Mouse (Mus musculus) liver, postnatal 0 days (tissue): Measurements from ENCODE around the gene Chst4. TPM values are rescaled to one million over a fixed set of nuclear protein-coding genes. Genes with fewer than 3 reads are reported as not detected.

Experiments
- ATAC-seq: fragments of 200-750 bp; cut with Nextera tagmentation; 2 replicates; pipeline ENCODE4 v1.8.0; 2017; ENCODE audit warnings: mild to moderate bottlenecking, moderate library complexity
- DNase-seq: peaks from one replicate; pipeline ENCODE4 v3.0.0-alpha.2; 2016
- H3K27ac ChIP-seq: fragments of 300-500 bp; sonication (generic); 2 replicates; pipeline ENCODE4 v1.5.1; 2014; ENCODE audit warnings: antibody characterized with exemption, moderate library complexity, mild to moderate bottlenecking, low read depth
- H3K27me3 ChIP-seq: fragments of 300-500 bp; sonication (generic); 2 replicates; pipeline ENCODE4 v1.6.1; 2014; ENCODE audit warnings: low read length, control low read depth, mixed read lengths; ENCODE audit not compliant: insufficient read depth
- H3K36me3 ChIP-seq: fragments of 300-500 bp; sonication (generic); replicated peaks from 2 replicates; pipeline ENCODE4 v1.6.1; 2014; ENCODE audit warnings: mild to moderate bottlenecking, control low read depth, low read length, moderate library complexity, mixed read lengths; ENCODE audit not compliant: insufficient read depth
- H3K4me1 ChIP-seq: fragments of 300-500 bp; sonication (generic); 2 replicates; pipeline ENCODE4 v1.6.1; 2014; ENCODE audit warnings: antibody characterized with exemption, mild to moderate bottlenecking, control low read depth; ENCODE audit not compliant: insufficient read depth
- H3K4me2 ChIP-seq: fragments of 300-500 bp; sonication (generic); 2 replicates; pipeline ENCODE4 v1.6.1; 2014; ENCODE audit warnings: low read depth, mild to moderate bottlenecking, low read length, moderate library complexity, mixed read lengths
- H3K4me3 ChIP-seq: fragments of 300-500 bp; sonication (generic); 2 replicates; pipeline ENCODE4 v1.5.1; 2014; ENCODE audit warnings: low read depth, low read length
- H3K9ac ChIP-seq: fragments of 300-500 bp; sonication (generic); replicated peaks from 2 replicates; pipeline ENCODE4 v1.6.1; 2014; ENCODE audit warnings: mild to moderate bottlenecking, moderate library complexity
- H3K9me3 ChIP-seq: fragments of 300-500 bp; sonication (generic); 2 replicates; pipeline ENCODE4 v1.6.1; 2016; ENCODE audit warnings: mild to moderate bottlenecking, control low read depth, low read length, mixed read lengths
- CTCF ChIP-seq: sonication (generic); IDR thresholded peaks from 2 replicates; pipeline ENCODE4 v1.5.1; 2016; ENCODE audit warnings: antibody characterized with exemption, low read depth
- EP300 ChIP-seq: IDR thresholded peaks from 2 replicates; pipeline ENCODE4 v1.6.1; 2016; ENCODE audit warnings: antibody characterized with exemption, low read depth, mild to moderate bottlenecking
- WGBS: fragments of 180-500 bp; shearing (Covaris S2); extraction: QIAGEN DNeasy Blood & Tissue Kit; methylation state at CpG from one replicate; pipeline ENCODE4 v1.1.7; 2014; ENCODE audit not compliant: insufficient replicate concordance; 5-methylcytosine and 5-hydroxymethylcytosine counted together
- polyA plus RNA-seq: library from polyadenylated mRNA; unstranded; fragments of >200 nt; fragmentation: Nextera tagmentation; extraction: Ambion mirVana; gene quantifications from 2 replicates; pipeline ENCODE4 v1.2.1, GENCODE M21; 2015

Gene Chst4
- polyA plus RNA-seq, 1 experiment from 2014 or later: 0.13 TPM

DNA sequence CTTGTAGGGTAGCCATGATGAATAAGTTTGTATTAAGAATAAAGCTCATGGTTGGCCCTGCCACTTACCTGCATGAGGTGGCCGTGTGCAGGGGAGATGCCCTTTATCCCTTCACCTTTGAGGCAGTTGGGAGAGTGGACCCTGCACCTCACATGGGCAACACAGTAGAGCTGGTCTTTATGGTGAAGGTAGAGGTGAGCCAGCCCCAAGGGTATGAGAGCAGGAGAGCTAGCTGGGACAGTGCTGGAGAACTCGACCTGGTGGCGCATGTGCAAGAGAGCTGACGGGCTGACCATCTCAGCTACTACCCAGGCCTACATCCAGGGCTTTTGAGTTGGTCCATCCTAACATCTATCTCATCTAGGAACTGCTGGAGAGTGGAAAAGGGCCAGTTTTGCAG is 26.1 kb upstream of the Chst4 start:
- WGBS: 78% methylated on average over 4 of the region's 4 CpGs
- DNase-seq (no peak), ATAC-seq (no peak)
- peaks cover 5% of the 10 kb centered on the region; the same call in 1 of the 2 replicates for H3K9me3 ChIP-seq
- no peaks in the 10 kb centered on the region for H3K4me1 ChIP-seq
- no peak overlapping the region for H3K9ac ChIP-seq
- H3K27ac ChIP-seq: no peak overlapping the region
- no peaks in the 10 kb centered on the region for H3K36me3 ChIP-seq
- no peak for TF ChIP-seq CTCF
- TF ChIP-seq EP300: no peak
- no peak overlapping the region for H3K4me3 ChIP-seq
- H3K4me2 ChIP-seq: no peak overlapping the region
- H3K27me3 ChIP-seq: no peaks in the 10 kb centered on the region

DNA sequence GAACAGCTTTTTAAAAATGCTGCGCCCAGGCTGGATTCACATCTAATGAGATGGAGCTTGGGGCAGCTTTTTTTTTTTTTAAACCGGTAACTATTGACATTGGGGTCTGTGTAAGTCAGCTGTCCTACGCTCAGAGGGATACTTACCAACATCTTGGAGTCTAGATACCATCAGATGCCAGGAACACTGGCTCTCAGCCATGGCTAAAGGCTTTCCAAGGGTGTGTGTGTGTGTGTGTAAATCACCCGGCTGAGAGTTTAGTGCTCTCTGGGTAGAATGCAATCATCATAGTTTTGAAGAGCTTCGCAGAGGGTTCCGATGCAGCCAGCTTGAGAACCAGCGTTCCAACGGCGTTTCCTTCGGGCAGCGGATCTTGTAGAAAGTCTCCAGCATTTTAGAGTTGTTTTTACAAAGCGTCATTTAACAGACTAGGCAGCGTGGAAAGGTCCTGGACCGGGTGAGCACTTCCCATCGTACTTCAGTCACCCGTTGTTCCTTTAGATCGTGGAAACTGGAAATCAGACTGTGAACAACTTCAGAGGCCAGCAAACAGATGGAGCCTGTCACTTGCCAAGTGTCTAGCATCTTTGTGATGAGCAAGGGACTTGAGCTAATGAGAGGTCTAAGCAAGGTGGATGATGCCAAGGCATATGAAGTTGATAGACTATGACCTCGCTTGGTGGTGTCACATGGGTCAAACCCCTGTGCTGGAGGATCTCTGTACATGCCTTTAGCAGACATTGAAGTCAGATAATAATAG is 25.2 kb upstream of the Chst4 start:
- Histone ChIP-seq H3K36me3 (no peaks in the 10 kb centered on the region), H3K4me1 (no peaks in the 10 kb centered on the region), H3K27me3 (no peaks in the 10 kb centered on the region), H3K4me3 (no peak overlapping the region), H3K9me3 (peaks cover 5% of the 10 kb centered on the region; the same call in 1 of the 2 replicates), H3K4me2 (no peak overlapping the region), H3K27ac (no peak overlapping the region), H3K9ac (no peak overlapping the region)
- DNase-seq (no peak), ATAC-seq (no peak)
- 88% methylated on average over 18 of the region's 18 CpGs for WGBS
- TF ChIP-seq CTCF: no peak
- TF ChIP-seq EP300: no peak

DNA sequence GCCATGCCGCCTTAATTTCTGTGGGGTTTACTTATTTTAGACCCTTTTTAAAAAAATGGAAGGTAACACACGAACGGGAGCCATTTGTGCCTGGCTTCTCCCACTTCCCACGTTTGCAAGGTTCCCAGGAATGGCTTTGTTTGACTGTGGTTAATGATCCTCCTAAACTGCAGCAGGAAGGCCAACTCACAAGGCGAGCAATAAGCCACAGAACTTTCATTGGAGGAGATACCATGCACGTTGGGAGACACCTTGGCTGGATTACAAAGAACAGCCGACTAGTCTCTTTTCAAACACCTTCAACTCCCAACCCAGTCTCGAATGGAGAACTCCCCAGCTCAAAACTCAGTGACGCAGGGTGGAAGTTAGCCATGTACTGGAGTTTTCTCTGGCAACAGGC is 24.6 kb upstream of the Chst4 start:
- Histone ChIP-seq H3K27ac (no peak overlapping the region), H3K4me3 (no peak overlapping the region), H3K9ac (no peak overlapping the region), H3K9me3 (peaks cover 5% of the 10 kb centered on the region; the same call in 1 of the 2 replicates), H3K4me2 (no peak overlapping the region), H3K36me3 (no peaks in the 10 kb centered on the region), H3K4me1 (no peaks in the 10 kb centered on the region), H3K27me3 (no peaks in the 10 kb centered on the region)
- no peak for ATAC-seq
- TF ChIP-seq EP300 (no peak), CTCF (no peak)
- WGBS: 48% methylated on average over 9 of the region's 9 CpGs
- no peak for DNase-seq

DNA sequence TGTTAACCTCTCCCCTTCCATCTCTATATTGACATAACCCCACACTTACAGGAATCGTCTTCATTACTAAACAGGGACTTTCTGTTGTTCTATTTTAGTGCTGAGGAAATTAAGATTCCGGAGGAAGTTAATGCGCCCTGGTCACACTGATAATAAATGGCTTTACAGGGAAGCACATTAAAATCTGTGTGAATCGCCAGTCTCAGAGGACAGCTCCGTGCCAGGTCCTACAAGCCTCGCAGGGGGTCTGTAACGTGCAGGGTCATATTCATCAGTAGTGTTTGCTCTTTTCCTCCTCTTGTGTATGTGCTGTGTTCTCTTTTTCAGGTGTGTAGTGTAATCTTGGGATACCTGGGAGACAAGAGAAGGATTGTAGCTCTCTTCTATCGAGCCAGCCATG is 18.7 kb upstream of the Chst4 start:
- Histone ChIP-seq H3K4me3 (no peak overlapping the region), H3K9ac (no peak overlapping the region), H3K4me1 (no peaks in the 10 kb centered on the region), H3K9me3 (peaks cover 5% of the 10 kb centered on the region; the same call in 1 of the 2 replicates), H3K36me3 (no peaks in the 10 kb centered on the region), H3K4me2 (no peak overlapping the region), H3K27ac (no peak overlapping the region), H3K27me3 (no peaks in the 10 kb centered on the region)
- no peak for ATAC-seq
- no peak for DNase-seq
- no peak for TF ChIP-seq CTCF
- no peak for TF ChIP-seq EP300
- WGBS: 68% methylated on average over 8 of the region's 8 CpGs

DNA sequence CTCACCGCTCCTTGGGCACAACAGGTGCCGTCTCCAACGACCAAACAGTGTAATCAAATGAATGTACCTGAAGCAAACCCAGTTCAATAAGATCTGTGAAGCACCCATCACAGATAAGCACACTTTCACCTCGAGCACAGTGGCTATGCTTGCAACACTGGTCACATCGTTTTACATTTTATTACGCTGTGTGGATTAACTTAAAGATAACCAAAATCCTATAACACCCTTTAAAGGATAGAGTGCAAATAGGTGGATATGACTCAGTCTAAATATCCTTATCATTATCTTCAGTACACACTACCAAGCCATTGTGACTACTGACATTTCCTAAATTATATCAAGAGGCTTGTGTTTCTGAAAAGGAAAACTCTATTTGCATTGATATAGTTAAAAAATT is 11.7 kb upstream of the Chst4 start:
- Histone ChIP-seq H3K4me2 (no peak overlapping the region), H3K4me1 (no peaks in the 10 kb centered on the region), H3K9me3 (no peaks in the 10 kb centered on the region), H3K36me3 (no peaks in the 10 kb centered on the region), H3K4me3 (no peak overlapping the region), H3K27ac (no peak overlapping the region), H3K27me3 (no peaks in the 10 kb centered on the region), H3K9ac (no peak overlapping the region)
- DNase-seq: no peak
- TF ChIP-seq EP300: no peak
- TF ChIP-seq CTCF: no peak
- no peak for ATAC-seq
- WGBS: 65% methylated on average over 6 of the region's 6 CpGs

DNA sequence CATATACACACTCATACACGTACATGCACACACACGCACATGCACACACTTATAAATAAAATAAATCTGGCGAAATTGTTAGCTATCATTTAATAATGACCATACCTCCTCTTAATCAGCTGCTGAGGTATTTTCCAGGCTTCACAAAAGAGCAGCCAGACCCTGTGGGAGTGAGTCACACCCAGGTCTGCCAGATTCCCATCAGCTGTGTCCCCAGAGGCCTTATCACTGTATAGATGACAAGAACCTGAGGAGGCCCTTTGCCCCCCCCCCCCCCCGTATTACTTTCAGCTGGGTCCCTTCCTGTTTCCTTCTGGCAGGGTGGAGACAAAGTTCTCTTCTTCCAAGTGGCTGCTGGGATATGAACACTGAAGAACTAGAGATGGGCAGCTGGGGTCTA is 969 bp upstream of the Chst4 start:
- no peaks in the 10 kb centered on the region for H3K9me3 ChIP-seq
- DNase-seq (no peak), ATAC-seq (no peak)
- no peaks in the 10 kb centered on the region for H3K27me3 ChIP-seq
- no peaks in the 10 kb centered on the region for H3K4me1 ChIP-seq
- no peak overlapping the region for H3K27ac ChIP-seq
- 60% methylated on average over 4 of the region's 4 CpGs for WGBS
- no peak overlapping the region for H3K9ac ChIP-seq
- H3K36me3 ChIP-seq: no peaks in the 10 kb centered on the region
- no peak overlapping the region for H3K4me2 ChIP-seq
- no peak for TF ChIP-seq CTCF
- no peak for TF ChIP-seq EP300
- no peak overlapping the region for H3K4me3 ChIP-seq
